Mouse (Mus musculus): ENCODE data around the gene Hoxc8. TPM values are rescaled to one million over a fixed set of nuclear protein-coding genes. Genes with fewer than 3 reads are reported as not detected.

The Hoxc8 gene
- total RNA-seq (2021) = 19.2 and 20.1 TPM in 2 replicates
- long read RNA-seq, experiment 1, transcript Hoxc8-201 (2 exons, 1,868 nt) = major isoform, 20 of 24 reads
- long read RNA-seq, experiment 1, partial matches to known transcripts = 0 of 24 reads
- long read RNA-seq, experiment 1, other reads (novel, unspliced or antisense) = 1 of 24 reads
- long read RNA-seq, experiment 2, transcript Hoxc8-201 (2 exons, 1,868 nt) = major isoform, 19 of 20 reads
- long read RNA-seq, experiment 2, partial matches to known transcripts = 0 of 20 reads
- long read RNA-seq, experiment 2, other reads (novel, unspliced or antisense) = 0 of 20 reads

DNA sequence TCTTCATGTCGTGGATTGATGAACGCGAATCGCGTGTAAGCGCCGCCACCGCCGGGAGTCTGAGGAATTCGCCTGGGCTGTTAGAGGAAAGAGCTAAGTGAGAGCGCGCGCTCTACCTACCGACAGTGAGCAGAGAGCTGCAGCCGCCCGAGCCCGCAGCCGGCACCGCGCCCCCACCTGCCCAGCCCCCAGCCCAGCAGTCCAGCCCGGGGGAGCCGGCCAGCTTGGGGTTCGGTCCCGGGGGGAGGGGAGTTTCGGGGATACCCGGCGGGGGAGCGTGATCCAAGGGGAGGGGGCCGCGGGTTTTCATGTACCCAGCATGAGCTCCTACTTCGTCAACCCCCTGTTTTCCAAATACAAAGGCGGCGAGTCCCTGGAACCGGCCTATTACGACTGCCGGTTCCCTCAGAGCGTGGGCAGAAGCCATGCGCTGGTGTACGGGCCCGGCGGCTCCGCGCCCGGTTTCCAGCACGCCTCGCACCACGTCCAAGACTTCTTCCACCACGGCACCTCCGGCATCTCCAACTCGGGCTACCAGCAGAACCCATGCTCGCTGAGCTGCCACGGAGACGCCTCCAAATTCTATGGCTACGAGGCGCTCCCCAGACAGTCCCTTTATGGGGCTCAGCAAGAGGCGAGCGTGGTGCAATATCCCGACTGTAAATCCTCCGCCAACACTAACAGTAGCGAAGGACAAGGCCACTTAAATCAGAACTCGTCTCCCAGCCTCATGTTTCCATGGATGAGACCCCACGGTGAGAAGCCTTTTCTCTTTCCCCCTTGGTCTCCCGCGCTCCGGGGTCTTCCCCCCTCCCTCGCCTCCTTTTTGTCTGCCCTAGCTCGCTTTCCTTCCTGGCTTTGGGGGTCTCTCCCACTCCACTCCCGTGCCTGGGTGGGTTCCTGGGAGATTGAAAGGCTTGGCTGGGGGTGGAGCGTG, at the start of gene Hoxc8:
Gene Hoxc8 (plus strand): TSS at position 147 of the 937 bp plus-strand sequence.
- DNase-seq = peak; percentile 73

DNA sequence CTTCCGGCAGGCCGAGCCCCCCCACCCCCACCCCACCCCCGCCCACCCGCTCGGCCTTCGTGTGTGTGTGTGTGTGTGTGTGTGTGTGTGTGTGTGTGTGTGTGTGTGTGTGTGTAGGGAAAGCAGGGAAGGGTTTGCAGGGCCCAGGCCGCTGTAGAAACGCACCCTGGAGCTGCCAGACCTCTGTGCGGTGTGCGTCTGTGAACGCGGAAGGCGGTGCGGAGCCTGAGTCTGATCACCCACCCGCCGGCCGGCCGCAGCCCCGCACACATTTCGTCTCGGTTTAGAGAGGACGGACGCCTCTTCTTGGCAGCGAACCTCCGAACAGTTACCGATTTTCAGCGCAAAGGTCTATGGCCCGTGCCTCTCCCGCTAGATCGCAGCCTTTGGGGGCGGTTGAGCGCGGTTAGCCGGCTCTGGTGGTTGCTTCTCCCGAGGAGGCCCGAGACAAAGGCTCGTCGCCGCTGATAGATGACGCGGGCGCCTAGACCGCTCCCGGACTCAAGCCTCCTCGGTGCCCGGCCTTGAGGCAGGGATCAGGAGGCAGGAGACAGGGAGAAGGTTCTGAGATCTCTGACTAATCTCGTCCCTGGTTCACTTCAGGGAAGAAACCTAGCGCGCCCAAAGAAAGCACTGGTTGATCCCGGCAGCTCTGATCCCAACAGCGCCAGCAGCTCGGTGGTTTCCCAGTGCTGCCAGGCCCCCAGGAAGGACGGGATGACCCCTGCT, 47.5 kb upstream of the Hoxc8 start:
- DNase-seq = no peak

DNA sequence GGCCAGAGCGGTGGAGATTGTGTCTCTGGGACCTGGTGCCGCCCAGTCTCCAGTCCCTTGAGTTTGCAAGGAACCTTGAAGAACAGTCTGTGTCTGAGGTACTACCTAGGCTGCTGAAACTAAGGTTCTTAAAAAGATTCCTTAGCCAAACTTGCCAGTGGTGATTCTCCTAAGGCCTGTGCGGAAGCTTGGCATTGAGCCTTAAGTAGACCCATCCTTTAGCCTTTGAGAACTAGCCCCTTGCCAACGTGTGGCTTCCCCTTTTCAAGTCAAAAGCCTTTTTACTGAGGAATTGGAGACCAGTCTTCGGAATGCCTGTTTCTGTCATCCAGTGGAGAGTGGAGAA, 47.0 kb upstream of the Hoxc8 start:
- no peak for DNase-seq

DNA sequence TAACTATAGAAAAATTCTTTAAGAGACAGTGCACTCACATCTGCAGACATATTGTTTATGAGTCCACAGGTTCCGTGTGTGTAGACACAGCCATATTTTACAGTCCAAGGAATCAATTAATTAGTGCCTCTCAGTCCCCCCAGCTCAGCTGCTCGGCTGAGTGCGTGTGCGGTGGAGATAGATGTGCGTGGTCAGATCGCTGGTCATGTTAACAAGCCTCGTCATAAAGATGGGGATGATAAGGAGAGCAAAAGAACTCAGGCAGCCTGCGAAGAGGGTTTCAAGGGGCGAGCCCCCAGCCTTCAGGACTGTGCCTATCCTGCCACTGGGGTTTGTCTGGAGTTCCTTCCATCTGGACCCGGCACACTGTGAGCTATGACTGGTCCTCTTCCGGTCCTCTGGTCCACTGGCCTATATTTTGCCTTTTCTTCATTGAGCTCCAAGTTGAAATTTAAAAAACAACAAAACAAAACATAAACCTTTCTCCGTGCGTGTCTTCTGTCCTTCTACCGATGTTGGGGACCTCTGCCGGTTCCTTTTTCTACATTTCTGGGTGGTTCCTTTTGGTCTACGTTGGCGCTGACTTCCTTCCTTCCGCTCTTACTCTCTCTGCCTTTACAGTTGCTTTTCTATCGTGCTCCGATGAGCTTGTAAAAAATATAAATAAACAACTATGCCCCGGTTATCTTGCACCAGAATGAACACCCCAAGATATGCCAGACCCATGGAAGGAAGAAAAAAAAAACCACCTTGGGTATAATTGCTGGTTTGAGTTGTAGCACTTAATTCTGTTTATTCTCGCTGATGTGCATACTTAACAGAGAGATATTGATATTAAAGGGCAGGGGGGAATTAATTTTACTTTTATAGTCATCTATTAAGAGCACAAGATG, 45.0 kb upstream of the Hoxc8 start:
- DNase-seq = no peak

DNA sequence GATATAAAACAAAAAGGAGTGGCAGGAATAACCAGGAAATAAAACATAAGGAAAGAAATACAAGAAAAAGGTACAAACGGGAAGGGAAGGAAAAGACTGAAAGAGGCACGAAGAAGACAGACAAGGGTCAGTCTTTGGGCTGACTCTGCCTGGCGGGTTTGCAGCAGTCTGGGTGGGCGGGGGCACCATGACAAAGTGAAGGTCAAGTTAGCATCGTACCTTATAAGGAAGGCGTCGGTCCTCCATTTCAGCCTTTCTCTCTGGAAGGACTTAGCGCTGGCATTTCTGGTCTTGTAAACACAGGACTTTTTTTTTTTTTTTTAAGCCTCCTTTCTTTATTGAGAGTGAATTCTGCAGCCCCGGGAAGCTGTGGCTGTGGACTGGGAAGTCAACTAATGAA, 43.1 kb upstream of the Hoxc8 start:
- DNase-seq = no peak

DNA sequence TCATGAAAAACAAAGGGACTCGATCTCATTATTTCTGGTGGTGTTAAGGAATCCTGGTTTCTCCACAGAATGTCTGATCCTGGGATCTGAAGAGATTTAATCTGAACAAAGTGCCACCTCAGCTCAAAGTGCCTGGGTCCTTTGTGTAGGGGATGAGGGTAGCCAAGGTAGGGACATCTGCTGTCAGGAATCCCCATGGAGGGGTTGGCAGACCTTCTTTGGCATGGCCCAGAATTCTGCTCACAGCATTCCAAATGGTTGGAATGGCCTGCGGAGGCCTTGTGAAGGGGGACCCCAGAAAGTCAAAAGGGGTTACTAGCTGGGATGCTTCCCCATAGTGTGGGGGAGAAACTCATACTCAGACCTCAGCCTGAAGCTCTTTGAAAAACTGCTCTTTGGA, 41.6 kb upstream of the Hoxc8 start:
- DNase-seq = no peak

DNA sequence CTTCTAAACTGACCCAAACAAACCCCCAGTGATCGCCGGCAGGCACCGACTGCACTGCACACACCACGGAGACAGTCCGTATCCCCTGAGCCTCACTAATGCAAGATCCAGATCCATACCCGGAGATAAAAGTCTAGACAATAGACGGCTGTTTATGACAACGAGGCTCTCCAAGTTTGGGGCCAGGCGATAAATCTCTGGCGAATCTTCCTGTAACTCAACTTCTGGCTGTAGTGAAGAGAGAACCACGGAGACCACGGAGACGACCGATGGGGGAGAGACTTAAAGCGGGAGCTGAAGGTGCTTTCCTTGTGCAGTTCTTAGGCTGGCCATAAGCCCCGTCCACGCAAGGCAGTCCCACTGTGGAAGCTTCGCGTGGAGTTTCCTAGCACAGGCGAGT, 40.7 kb upstream of the Hoxc8 start:
- DNase-seq = no peak

DNA sequence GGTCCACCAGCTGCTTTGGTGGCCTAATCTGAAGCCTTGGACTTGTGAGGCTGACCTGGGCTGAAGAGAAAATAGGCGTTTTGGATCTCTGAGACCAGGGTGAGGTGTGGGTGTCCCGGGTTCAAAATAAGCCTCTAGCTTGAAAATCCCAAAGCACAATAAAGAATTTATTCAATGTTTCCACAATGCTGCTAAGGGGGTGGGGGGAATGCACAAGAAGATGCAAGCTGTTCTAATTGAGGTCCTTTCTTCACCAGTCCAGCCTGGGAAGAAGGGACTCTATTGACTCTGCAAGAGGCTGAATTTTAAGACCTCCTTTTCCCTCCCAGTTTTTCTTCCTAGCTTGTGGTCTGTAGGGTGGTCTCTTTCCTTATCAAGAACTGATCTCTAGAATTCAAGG, 39.5 kb upstream of the Hoxc8 start:
- no peak for DNase-seq

DNA sequence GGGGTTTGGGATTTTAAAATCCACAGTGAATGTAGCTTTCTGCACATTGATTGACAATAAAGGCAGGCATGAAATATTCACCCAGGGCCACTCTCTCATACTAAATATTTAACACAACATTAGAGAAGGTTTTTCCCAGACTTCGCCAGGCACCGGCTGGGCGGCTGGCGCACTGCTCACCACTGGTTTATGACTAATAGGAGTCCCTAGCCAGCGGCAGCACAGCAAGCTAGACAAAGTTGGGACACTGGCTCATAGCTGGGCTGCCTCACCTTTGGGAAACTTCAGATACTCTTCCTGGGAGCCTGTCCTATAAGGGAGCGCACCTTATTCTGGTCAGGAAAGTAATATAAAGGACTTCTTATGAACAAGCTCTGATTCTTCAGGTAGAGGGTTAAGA, 36.8 kb upstream of the Hoxc8 start:
- no peak for DNase-seq

DNA sequence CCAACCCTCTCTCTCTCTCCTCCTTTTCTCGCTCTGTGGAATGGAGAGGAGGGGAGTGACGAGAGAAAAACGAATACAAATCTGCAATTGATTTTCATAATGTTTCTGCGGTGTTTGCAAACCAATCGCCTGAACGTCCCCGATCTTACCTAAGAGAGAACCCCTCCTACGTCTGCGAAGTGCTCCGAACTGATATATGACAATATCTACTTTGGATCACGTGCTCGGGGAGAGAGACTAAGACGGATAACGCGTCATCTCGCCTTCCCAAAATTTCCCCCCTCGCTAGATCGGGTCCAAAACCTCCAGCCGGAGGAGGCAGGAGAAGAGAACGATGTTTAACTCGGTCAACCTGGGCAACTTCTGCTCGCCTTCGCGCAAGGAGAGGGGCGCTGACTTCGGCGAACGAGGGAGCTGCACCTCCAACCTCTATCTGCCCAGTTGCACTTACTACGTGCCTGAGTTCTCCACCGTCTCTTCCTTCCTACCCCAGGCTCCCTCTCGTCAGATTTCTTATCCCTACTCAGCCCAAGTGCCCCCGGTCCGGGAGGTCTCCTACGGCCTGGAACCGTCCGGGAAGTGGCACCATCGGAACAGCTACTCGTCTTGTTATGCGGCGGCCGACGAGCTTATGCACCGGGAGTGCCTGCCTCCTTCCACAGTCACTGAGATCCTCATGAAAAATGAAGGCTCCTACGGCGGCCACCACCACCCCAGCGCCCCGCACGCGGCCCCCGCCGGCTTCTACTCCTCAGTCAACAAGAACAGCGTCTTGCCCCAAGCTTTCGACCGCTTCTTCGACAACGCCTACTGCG, 36.0 kb upstream of the Hoxc8 start, which contains the start of gene Hoxc11:
Gene Hoxc11 (plus strand): TSS at position 236 of the 815 bp plus-strand sequence.
- DNase-seq = no peak

DNA sequence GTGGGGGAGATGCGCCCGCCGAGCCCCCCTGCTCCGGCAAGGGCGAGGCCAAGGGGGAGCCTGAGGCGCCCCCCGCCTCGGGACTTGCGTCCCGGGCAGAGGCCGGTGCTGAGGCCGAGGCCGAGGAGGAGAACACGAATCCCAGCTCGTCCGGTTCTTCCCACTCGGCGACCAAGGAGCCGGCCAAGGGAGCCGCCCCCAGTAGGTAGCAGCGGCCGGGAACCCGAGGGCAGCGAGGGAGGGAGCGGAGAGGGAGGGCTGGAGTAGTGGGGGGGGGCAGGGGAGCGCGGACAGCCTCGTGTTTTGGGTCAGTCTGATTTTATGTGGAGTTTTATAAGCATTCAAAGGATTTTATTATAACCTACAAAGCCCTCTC, 35.4 kb upstream of the Hoxc8 start:
- no peak for DNase-seq

DNA sequence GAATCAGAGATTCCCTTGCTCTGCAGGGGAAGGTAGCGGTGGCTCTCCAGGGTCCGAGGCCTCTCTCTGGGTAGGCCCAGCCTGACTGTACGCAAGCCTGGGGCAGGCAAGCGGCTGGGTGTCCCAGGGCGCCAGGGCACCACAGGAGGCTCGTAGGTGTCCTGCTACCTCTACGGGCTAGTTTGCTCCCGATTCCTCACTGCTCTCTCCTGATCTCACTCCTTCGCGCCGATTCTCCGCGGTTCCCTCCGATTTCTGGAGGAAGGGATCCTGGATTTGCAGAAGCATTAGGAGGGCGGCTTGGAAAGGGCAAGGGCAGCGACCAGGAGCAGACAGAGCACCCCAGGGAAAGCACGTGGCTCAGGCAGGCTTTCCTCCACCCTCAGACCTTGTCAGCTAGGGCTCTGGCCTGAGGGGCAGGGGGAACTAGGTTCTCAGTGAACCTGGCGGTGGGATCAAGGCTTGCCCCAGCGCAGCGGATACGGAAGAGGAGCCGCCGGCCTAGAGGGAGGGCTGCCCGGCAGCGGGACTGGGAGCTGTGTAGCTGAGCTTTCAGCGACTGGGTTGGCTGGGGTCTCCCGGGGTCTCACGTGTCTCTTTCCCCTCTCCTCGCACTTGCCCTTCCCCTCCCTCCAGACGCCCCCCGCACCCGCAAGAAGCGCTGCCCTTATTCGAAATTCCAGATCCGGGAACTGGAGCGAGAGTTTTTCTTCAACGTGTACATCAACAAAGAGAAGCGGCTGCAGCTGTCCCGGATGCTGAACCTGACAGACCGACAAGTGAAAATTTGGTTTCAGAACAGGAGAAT, 34.4 kb upstream of the Hoxc8 start:
- DNase-seq = no peak

DNA sequence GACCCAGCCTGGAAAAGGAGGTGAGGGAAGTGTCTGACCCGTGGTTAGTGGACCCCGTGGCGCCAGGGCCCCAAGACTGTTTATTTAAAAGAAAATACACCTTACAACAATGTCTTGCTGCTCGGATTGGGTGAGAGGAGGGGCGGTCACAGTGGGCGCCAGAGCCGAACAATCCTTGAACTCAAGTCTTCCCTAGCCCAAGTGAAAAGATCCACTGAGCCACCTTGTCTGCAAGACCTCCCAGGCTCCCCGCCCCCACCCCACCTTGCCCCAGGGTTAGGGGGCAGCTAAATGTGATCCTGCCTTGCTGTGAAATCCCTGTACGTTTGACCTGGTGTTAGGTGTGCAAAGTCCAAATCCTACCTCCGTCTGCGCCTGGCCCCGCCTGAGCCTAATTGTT, 33.5 kb upstream of the Hoxc8 start:
- DNase-seq = no peak

DNA sequence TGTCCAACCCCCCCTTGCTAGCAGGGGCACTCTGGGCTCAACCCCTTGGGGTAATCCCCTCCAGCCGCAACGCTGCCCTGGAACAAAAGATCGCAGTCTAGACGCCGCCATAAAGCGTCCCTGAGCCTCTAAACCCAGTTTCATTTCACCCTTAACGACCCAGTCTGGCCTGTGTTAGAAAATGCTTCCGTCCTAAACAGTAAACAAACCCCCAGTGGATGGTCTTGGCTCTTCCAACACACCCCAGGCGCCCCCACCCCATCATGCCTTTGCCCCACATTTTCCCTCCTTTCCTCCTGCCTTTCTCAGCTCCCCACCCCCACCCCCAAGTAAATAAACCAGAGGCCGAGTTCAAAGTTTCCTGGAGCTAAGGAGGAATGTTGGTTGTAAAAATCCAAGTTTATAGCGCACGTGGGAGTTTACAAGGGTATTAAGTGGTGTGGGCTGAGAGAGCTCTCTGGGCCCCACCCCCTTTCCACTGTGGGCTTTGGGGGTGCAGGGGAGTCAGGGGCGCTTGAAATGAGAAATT, 30.7 kb upstream of the Hoxc8 start:
- no peak for DNase-seq

DNA sequence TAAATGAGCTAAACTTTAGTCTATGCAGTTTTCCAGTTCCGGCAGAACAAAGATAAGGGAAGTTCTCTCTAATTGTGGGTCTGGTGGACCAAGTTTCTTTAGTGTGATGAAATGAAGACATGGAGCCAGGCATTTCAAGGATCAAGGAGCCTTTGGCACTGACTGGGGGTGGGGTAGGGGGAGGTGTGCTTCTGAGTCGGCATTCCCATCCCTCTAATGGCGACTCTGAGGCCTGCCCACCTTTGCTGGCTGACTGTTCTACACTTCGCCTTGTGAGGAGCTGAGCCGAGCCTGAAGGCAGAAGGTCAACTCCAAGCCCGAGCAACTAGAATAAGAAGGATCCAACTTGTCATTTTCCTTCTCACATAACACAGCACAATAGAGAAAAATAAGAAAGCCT, 28.7 kb upstream of the Hoxc8 start:
- no peak for DNase-seq

DNA sequence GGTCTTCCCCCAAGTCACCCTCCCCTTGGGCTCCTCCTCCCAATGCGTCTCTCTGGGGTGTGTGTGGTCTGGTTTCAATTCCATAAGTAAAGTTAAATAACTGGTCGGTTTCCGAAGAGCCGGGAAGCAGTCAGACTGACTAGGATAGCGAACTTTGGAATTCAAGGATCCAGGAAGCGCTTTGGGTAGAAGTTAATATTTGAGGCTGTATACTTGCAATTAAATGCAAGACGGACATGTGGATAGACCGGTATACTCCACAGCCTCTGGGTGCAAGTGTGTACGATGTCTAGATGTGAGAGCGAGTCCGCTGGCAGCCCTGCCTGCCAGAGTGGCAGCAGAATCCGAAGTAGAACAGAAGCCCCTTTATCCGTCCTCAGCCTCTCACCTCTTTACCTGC, 27.9 kb upstream of the Hoxc8 start:
- DNase-seq = no peak

DNA sequence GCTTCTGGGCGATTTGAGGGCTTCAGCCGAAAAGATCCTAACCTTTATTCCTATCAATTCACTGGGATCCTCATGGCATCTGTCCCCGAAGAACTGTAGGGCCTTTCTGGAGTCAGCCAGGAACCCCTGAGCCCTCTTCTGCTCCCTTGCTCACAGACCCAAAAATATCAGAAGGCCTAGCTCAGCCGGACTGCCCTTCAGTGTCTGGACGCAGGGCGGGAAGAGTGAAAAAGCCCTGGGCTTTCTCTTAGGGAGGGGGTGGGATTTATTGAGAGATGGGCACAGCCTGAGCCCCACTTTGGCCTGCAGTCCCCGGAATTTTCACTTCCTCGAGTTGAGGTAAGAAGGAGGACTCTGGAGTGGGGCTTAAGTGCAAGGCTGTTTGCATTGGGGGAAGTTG, 27.1 kb upstream of the Hoxc8 start:
- DNase-seq = no peak

DNA sequence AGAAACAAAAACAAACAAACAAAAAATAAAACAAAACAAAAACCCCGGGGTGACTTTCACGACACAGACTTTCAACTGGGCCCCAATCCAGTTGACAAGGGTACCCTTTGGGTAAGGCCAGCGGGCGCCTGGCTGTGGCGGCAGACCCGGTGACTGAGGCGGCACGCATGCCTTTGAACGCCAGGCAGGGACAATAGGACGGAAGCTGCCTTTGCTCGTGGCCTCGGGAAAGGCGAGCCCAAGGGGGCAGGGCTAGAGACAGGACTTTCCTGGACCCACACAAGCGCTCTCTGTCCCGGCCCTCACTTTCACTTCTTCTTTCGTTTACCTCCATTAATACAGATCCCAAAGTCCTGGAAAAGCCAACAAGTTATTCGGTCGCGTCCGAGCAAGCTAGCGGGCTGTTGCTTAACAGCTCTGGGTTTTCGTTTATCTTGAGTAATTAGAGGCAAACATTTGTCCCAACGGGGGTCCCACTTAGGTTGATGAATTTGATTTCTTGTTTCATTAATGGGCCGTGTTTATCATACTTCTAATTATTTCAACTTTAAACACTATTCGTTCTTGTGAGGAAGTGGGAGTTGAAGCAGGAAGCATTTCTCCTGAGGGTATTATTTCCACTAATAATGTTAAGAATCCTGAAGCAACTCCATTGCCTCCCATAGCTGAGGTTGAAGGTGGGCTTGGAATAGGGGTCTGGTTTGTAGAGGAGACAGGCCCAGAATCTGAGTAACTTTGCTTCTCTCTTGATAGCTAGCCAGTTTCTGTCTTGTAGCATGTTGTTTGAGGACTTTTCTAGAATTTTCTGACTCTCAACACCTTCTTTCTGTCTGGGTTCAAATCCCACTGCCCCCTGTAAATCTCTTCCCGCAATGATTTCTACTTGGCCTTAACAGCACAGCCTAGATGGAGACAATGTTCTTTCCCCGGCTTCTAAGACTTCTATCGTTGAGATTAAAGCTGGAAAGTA, 26.5 kb upstream of the Hoxc8 start:
- DNase-seq = peak; percentile 45
